ENCODE assay signal across 8 mouse cellular contexts in the genomic region with DNA sequence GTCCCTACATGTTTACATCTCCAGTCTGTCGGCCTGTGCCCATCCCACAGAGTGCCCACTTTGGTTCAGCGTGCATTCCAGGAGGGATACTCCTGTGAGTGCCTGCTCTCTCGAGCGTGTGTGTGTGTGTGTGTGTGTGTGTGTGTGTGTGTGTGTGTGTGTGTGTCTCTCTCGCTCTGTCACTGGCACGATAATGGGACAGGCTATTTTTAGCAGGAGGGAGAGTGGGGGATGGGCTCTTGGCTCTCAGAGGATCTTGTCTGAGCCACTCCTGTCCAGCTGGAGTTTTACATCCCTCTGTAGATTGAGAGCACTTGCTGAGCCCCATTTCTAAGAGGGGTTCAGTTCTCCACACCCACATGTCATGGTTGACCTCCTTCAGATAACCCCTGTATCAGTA. TPM values are rescaled to one million over a fixed set of nuclear protein-coding genes. Genes with fewer than 3 reads are reported as not detected.
DNase-seq lines count a peak whose midpoint lies in the region; ATAC-seq and TF ChIP-seq lines count a peak whose summit lies in the region.

No protein-coding gene starts in this region.

- WGBS in forebrain, embryonic 12.5 days, result 29% methylated on average over 5 of the region's 6 CpGs
- 24% methylated on average over 6 of the region's 6 CpGs for WGBS in hindbrain, postnatal 0 days

- TF ChIP-seq CTCF in E14TG2a.4 (conservative IDR thresholded peaks at IDR 0.05; ENCODE audit: low read length), result no peak
- no peak for TF ChIP-seq CTCF in hindbrain, postnatal 0 days (IDR thresholded peaks at IDR 0.05; ENCODE audit: low read depth)

- no peaks in the 10 kb centered on the region for H3K9me3 ChIP-seq in E14TG2a.4 (ENCODE audit: low read length)
- H3K9me3 ChIP-seq in forebrain, embryonic 12.5 days, result no peaks in the 10 kb centered on the region
- H3K9me3 ChIP-seq in hindbrain, postnatal 0 days (ENCODE audit: low read length), result no peaks in the 10 kb centered on the region

- ATAC-seq in forebrain, embryonic 12.5 days (ENCODE audit: low FRiP score), result peak; percentile 33; the same call in 1 of the 2 replicates
- ATAC-seq in hindbrain, postnatal 0 days, result peak; percentile 28
- no peak for ATAC-seq in megakaryocyte progenitor cell, adult 5-6 weeks (replicated peaks; ENCODE audit: poor library complexity)

- H3K36me3 ChIP-seq in E14TG2a.4 (ENCODE audit: insufficient read depth, low read length), result peaks cover 99% of the 10 kb centered on the region
- peaks cover 91% of the 10 kb centered on the region for H3K36me3 ChIP-seq in forebrain, embryonic 12.5 days (replicated peaks)
- H3K36me3 ChIP-seq in hindbrain, postnatal 0 days (ENCODE audit: insufficient read depth, low read length), result peaks cover 59% of the 10 kb centered on the region

- H3K4me3 ChIP-seq in E14TG2a.4 (replicated peaks; ENCODE audit: low read length), result peak overlapping the region; percentile 90
- H3K4me3 ChIP-seq in forebrain, embryonic 12.5 days (replicated peaks), result no peak overlapping the region
- no peak overlapping the region for H3K4me3 ChIP-seq in hindbrain, postnatal 0 days (ENCODE audit: low read length)

- peaks cover 100% of the 10 kb centered on the region for H3K4me1 ChIP-seq in E14TG2a.4 (replicated peaks; ENCODE audit: low read depth, low read length)
- peaks cover 31% of the 10 kb centered on the region for H3K4me1 ChIP-seq in forebrain, embryonic 12.5 days
- peaks cover 2% of the 10 kb centered on the region; the same call in 1 of the 2 replicates for H3K4me1 ChIP-seq in hindbrain, postnatal 0 days (ENCODE audit: insufficient read depth, low read length)

- H3K9ac ChIP-seq in forebrain, embryonic 12.5 days, result peak overlapping the region; percentile 22; the same call in 1 of the 2 replicates
- no peak overlapping the region for H3K9ac ChIP-seq in hindbrain, postnatal 0 days (replicated peaks; ENCODE audit: low read length)

- no peaks in the 10 kb centered on the region for H3K27me3 ChIP-seq in E14TG2a.4 (ENCODE audit: insufficient read depth, low read length)
- H3K27me3 ChIP-seq in forebrain, embryonic 12.5 days, result no peaks in the 10 kb centered on the region
- H3K27me3 ChIP-seq in hindbrain, postnatal 0 days (ENCODE audit: insufficient read depth, low read length), result no peaks in the 10 kb centered on the region

- no peak overlapping the region for H3K4me2 ChIP-seq in forebrain, embryonic 12.5 days
- no peak overlapping the region for H3K4me2 ChIP-seq in hindbrain, postnatal 0 days (ENCODE audit: low read depth, low read length)

- peak overlapping the region; percentile 65; the same call in 1 of the 2 replicates for H3K27ac ChIP-seq in forebrain, embryonic 12.5 days
- H3K27ac ChIP-seq in hindbrain, postnatal 0 days, result no peak overlapping the region

- peak; percentile 87 to 94 for DNase-seq in cerebellum, postnatal 10 days
- DNase-seq in cerebellum, adult 8-10 months, result no peak
- peak; percentile 42 for DNase-seq in hindbrain, postnatal 0 days (ENCODE audit: low spot score)
- peak; percentile 79 for DNase-seq in lung, postnatal 14 days
- no peak for DNase-seq in thymus, adult 18-20 months

RNA-seq across cellular contexts. Expression of a gene that starts 6.6 kb away (rescaled TPM):
- polyA plus RNA-seq in forebrain, embryonic 12.5 days (2016; fragmentation: Nextera tagmentation; extraction: Ambion mirVana), result 3.3 and 3.7 TPM in 2 replicates
- total RNA-seq in hindbrain, postnatal 0 days (2014; rRNA removed), result 43.9 and 60.8 TPM in 2 replicates
- 1.5 and 1.7 TPM in 2 replicates for polyA plus RNA-seq in hindbrain, postnatal 0 days (2015; fragmentation: Nextera tagmentation; extraction: Ambion mirVana)
- 3.3 and 4.5 TPM in 2 replicates for total RNA-seq in megakaryocyte progenitor cell, adult 5-6 weeks (2015)
- total RNA-seq in megakaryocyte progenitor cell, adult 5-6 weeks (2017), result 5.8 and 7.2 TPM in 2 replicates

RNA-seq across cellular contexts. Expression of a gene that starts 15.8 kb away (rescaled TPM):
- 13.2 and 14.9 TPM in 2 replicates for polyA plus RNA-seq in forebrain, embryonic 12.5 days (2016; fragmentation: Nextera tagmentation; extraction: Ambion mirVana)
- 21.2 and 24.0 TPM in 2 replicates for total RNA-seq in hindbrain, postnatal 0 days (2014; rRNA removed)
- polyA plus RNA-seq in hindbrain, postnatal 0 days (2015; fragmentation: Nextera tagmentation; extraction: Ambion mirVana), result 47.6 and 52.0 TPM in 2 replicates
- 17.4 and 24.9 TPM in 2 replicates for total RNA-seq in megakaryocyte progenitor cell, adult 5-6 weeks (2015)
- 3.5 and 5.4 TPM in 2 replicates for total RNA-seq in megakaryocyte progenitor cell, adult 5-6 weeks (2017)

RNA-seq across cellular contexts. Expression of a gene that starts 30.5 kb away (rescaled TPM):
- polyA plus RNA-seq in forebrain, embryonic 12.5 days (2016; fragmentation: Nextera tagmentation; extraction: Ambion mirVana), result 24.2 TPM in 2 replicates
- 11.3 and 18.0 TPM in 2 replicates for total RNA-seq in hindbrain, postnatal 0 days (2014; rRNA removed)
- polyA plus RNA-seq in hindbrain, postnatal 0 days (2015; fragmentation: Nextera tagmentation; extraction: Ambion mirVana), result 13.3 and 14.8 TPM in 2 replicates
- total RNA-seq in megakaryocyte progenitor cell, adult 5-6 weeks (2015), result 3.9 and 4.6 TPM in 2 replicates
- 1.2 and 1.5 TPM in 2 replicates for total RNA-seq in megakaryocyte progenitor cell, adult 5-6 weeks (2017)

RNA-seq across cellular contexts. Expression of a gene that starts 33.4 kb away (rescaled TPM):
- polyA plus RNA-seq in forebrain, embryonic 12.5 days (2016; fragmentation: Nextera tagmentation; extraction: Ambion mirVana), result 457 TPM in 2 replicates
- total RNA-seq in hindbrain, postnatal 0 days (2014; rRNA removed), result 453 and 498 TPM in 2 replicates
- 499 and 523 TPM in 2 replicates for polyA plus RNA-seq in hindbrain, postnatal 0 days (2015; fragmentation: Nextera tagmentation; extraction: Ambion mirVana)
- total RNA-seq in megakaryocyte progenitor cell, adult 5-6 weeks (2015), result 114 and 126 TPM in 2 replicates
- 158 and 185 TPM in 2 replicates for total RNA-seq in megakaryocyte progenitor cell, adult 5-6 weeks (2017)

RNA-seq across cellular contexts. Expression of a gene that starts 40.3 kb away (rescaled TPM):
- polyA plus RNA-seq in forebrain, embryonic 12.5 days (2016; fragmentation: Nextera tagmentation; extraction: Ambion mirVana), result 10.0 and 11.9 TPM in 2 replicates
- 11.0 and 12.0 TPM in 2 replicates for total RNA-seq in hindbrain, postnatal 0 days (2014; rRNA removed)
- polyA plus RNA-seq in hindbrain, postnatal 0 days (2015; fragmentation: Nextera tagmentation; extraction: Ambion mirVana), result 2.3 and 2.4 TPM in 2 replicates
- 3.4 and 4.0 TPM in 2 replicates for total RNA-seq in megakaryocyte progenitor cell, adult 5-6 weeks (2015)
- 0.62 and 0.91 TPM in 2 replicates for total RNA-seq in megakaryocyte progenitor cell, adult 5-6 weeks (2017)

Comparison
In these comparisons a context has a peak if more than half of its experiments do, and no peak if none do; other contexts are left out.
1. DNase-seq: peak in cerebellum, postnatal 10 days (2 of 2), hindbrain, postnatal 0 days (single experiment) and lung, postnatal 14 days (single experiment); none in cerebellum, adult 8-10 months (single experiment) and thymus, adult 18-20 months (0 of 2).